Mouse (Mus musculus) gastrocnemius, postnatal 36 days (tissue): ENCODE results near the gene Naalad2. TPM values are rescaled to one million over a fixed set of nuclear protein-coding genes. Genes with fewer than 3 reads are reported as not detected.
"Not testable (repeated sequence)": the region's sequence is repeated elsewhere in the genome, so short reads cannot be mapped to it uniquely, and the experiment has no call there.

Experiments used
- DNase-seq, 2 experiments: peaks; one replicate each; pipeline ENCODE4 v3.0.0; 2022
- intact Hi-C: fragments of 180-260 bp; cut with DNase I; formaldehyde crosslinking; loops from one replicate; pipeline ENCODE4 v1.15.1; 2025
- long read RNA-seq, 2 experiments: library from polyadenylated mRNA; stranded (forward); transcript quantifications; one replicate each; pipeline ENCODE4 v2.0.0; 2021
- total RNA-seq, 2 experiments: library from RNA; stranded (reverse); gene quantifications; 2 replicates each; pipeline ENCODE4 v1.2.3; 2021

The Naalad2 gene
- total RNA-seq, result 1 to 10 TPM; 3.7 TPM
- long read RNA-seq, experiment 1, partial matches to known transcripts, result 3 of 5 reads
- long read RNA-seq, experiment 1, other reads (novel, unspliced or antisense), result 0 of 5 reads
- long read RNA-seq, experiment 2, result 0 reads

DNA sequence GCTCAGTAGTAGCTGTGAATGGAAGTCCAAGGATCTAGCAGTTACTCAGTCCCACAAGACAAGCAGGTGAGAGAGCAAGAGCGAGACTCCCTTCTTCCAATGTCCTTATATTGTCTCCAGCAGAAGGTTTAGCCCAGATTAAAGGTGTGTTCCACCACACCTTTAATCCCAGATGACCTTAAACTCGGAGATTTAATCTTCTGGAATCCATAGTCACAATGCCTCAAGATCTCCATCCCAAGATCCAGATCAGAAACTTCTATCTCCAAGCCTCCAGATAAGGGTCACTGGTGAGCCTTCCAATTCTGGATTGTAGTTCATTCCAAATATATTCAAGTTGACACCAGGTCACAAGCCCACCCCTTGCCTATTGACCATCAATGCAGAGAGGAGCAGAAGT, at the start of gene Naalad2:
Gene Naalad2 (minus strand): TSS at position 101 of the 400 bp plus-strand sequence.
- intact Hi-C loops, DNase-seq: not testable (repeated sequence)

DNA sequence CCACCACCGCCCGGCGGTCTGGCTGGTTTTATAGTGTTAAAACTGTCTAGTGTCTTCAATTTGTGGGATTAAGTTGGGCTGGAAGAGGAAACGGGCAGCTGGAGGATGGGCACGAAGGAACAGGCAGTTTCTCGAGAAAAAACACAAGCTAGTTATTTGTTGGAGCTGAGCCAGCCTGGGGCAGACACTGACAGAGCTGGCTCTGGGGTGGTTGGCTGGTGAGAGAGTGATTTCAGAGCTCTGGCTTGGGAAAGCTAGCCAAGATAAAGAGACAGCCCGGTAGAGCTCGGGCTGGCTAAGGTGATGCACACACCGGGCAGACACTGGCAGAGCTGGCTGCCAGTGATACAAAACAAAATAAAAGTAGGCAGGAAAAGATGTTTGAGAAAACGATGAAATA, 28.9 kb upstream of the Naalad2 start:
- intact Hi-C loops, result no loop called here
- no peak for DNase-seq

DNA sequence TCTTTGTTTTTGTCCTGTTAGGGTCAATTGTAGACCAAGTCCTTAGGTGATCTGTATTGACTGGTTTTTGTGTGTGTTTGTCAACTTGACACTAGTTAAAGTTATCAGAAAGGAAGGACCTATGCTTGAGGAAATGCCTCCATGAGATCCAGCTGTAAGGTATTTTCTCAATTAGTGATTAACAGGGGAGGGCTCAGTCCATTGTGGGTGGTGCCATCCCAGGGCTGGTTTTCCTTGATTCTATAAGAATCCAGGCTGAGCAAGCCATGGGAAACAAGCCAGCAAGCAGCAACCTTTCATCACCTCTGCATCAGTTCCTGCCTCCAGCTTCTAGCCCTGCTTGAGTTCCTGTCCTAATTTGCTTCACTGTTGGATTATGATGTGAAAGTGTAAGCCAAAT, 27.6 kb upstream of the Naalad2 start, which contains the start of gene Mbd3l2:
Gene Mbd3l2 (plus strand): TSS at position 301 of the 400 bp plus-strand sequence.
- intact Hi-C loops, result no loop called here
- no peak for DNase-seq

DNA sequence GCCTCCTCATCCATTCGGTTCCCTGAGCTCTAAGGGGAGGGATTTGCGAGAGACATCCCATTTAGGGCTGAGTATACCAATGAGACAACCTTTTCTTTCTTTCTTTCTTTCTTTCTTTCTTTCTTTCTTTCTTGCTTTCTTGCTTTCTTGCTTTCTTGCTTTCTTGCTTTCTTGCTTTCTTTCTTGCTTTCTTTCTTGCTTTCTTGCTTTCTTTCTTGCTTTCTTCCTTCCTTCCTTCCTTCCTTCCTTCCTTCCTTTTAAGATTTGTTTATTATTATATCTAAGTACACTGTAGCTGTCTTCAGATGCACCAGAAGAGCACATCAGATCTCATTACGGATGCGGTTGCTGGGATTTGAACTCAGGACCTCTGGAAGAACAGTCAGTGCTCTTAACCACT, 9.6 kb upstream of the Naalad2 start:
- DNase-seq, intact Hi-C loops: not testable (repeated sequence)

DNA sequence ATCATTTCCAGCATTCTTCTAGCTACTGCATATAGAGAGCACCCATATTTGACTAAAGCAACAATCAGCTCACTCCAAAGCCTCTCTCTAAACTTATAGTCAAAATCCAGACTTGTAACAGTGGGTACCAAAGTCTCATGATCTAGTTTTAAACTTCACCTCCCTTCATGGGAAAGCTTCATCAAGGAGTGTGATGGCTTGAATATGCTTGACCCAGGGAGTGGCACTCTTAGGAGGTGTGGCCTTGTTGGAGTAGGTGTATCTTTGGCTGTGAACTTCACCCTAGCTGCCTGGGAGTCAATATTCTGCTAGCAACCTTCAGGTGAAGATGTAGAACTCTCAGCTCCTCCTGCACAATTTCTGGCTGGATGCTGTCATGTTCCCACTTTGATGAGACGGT, 1.3 kb upstream of the Naalad2 start, which contains the start of gene Ubtfl1:
Gene Ubtfl1 (plus strand): TSS at position 301 of the 400 bp plus-strand sequence.
- DNase-seq, result no peak
- intact Hi-C loops, result no loop called here

DNA sequence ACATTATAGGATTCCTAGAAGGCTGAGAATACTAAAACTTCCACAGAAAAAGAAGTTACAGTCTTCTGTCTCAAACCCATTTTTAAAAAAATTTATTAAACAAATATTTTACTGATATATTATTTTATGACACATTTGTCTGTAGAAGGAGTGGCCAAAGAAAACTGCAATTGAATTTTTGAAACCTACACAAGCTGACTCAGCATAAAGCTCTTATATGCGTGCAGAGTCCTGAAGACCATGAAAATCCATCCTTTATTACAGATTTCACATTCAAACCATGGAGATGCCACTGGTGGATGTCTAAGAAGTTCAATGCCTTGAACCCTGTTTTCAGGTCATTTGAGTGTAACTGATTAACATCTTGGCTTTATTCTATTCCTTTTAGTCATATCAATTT, 3.2 kb downstream of the Naalad2 start:
- intact Hi-C loops, result no loop called here
- DNase-seq, result no peak

DNA sequence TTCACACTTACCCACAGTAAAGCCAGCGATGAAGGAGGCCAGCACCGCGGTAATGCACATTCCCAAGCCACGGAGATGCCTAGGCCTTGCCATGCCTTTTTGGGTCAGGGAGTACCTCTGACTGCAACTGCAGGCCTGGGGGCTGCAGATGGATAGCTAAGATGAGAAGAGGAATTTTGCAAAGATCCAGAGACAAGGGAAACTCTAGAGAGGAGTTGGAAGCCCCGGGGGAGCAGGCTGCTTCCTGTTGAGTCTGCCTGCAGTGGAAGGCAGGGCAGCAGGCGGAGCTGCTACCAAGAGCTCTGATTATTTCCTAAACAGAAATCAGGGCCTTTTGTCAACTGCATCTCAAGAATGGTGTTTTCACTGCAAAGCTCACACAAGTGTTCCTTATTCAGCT, 17.0 kb downstream of the Naalad2 start:
- peak in 1 of 2 experiments; percentile 16 for DNase-seq
- intact Hi-C loops, result no loop called here

DNA sequence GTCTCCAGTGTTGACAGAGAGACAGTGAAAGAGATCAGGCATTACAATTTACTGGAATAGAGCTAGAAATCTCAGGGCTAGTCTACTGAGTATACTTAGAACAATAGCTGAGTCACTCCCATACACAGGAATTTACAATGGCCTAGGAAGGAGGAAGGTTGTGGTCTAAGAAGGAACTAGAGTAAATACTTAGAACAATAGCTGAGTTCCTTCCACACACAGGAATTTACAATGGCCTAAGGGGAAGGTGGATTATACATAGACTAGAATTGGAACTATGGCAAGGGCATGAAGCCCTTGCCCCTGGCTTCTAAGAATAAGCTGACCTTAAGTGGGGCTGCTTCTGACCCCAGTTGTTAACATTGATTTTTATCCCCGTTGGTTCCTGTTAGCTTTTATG, 29.8 kb downstream of the Naalad2 start:
- DNase-seq, intact Hi-C loops: not testable (repeated sequence)

DNA sequence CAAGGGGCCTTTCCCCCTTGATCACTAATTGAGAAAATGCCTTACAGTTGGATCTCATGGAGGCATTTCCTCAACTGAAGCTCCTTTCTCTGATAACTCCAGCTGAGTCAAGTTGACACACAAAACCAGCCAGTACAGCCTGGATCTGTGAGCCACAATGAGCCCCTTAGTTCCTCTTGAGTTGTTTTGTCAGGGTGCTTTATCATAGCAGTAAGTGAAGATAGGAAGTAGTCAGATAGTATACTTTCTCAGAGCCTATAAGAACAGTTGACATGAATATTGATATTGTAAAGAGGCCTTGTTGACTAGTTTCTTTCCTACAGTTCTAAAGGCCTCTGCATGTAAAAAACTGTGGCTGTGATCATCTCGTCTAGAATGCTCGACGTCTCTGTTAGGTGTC, 82.8 kb downstream of the Naalad2 start:
- no peak for DNase-seq
- intact Hi-C loops, result no loop called here

DNA sequence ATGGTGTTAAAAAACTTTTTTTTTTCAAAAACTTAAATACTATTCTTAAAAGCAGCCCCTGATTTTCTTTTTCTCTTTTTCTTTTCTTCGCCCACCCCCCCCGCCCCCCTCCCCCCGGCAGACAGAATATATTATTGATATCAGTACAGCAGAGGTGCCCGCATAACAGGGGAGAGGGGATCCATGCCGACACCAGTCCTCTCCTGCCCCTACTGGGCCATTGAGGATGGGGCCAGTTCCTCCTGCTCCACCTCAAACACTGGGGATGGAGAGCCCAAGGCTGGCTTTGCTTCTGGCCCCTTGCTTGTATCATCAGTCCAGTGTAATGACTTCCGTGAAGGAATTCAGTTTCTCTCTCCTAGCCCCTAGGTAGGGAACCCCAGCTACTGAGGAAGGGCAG, 104.5 kb downstream of the Naalad2 start:
- DNase-seq, result no peak
- intact Hi-C loops, result no loop called here

DNA sequence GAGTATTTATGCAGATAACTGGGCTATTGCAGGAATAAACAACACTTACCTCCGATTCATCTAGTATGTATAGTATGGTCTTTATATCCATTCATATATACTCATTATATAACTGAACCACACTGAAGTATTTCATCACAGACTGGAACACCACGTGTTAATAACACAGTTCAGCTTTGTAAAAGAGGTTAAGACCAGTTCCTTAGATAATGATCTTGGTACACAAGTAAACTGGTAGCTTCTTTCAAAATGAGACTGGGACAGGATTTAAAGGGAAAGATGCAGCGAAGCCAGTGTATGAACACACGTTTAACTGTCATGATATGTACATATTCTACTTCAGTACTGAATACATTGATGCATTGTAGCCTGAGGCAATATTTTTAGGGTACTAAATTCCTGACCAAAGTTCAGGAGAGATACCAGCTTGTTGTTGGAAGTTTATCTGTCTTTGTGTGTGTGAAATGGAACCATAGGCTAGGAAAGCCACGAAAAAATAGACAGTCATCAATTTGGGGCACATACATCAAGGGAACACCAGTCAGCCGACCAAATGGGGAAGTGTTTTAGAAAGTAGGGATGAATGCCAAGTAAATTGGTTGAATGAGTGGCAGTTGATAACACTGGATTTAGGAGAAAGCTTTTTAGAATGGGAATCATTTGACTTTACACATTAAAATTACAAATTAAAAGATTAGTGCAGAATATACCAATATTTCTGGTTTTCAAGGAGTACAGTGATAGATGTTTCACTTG, 109.6 kb downstream of the Naalad2 start:
- intact Hi-C loops, result no loop called here

DNA sequence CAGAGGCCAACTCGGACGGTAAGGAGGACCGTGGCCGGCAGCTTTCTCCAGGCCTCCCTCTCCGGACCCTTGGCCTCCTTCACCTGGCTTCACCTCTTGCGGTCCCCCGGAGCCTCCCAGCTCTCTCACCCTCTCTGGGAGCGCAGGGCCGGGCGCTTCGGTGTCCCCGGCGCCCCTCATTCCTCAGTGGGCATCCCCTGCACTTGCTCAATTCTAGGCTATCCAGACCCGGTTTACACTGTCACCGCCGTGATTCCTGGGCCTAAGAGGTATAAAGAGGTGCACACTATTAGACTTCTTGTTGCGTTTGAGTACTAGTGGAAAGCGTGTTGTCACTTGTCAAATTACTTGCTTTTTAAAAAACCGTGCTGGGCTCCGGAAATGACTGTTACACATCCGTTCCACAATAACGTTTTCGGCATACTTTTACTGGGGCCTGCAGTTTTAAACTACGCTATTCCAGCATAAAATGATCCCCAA, 110.3 kb downstream of the Naalad2 start:
- intact Hi-C loops, result no loop called here
- DNase-seq, result no peak

More for the DNA sequence above, 109.6 kb downstream of the Naalad2 start:
- DNase-seq, result no peak

DNA sequence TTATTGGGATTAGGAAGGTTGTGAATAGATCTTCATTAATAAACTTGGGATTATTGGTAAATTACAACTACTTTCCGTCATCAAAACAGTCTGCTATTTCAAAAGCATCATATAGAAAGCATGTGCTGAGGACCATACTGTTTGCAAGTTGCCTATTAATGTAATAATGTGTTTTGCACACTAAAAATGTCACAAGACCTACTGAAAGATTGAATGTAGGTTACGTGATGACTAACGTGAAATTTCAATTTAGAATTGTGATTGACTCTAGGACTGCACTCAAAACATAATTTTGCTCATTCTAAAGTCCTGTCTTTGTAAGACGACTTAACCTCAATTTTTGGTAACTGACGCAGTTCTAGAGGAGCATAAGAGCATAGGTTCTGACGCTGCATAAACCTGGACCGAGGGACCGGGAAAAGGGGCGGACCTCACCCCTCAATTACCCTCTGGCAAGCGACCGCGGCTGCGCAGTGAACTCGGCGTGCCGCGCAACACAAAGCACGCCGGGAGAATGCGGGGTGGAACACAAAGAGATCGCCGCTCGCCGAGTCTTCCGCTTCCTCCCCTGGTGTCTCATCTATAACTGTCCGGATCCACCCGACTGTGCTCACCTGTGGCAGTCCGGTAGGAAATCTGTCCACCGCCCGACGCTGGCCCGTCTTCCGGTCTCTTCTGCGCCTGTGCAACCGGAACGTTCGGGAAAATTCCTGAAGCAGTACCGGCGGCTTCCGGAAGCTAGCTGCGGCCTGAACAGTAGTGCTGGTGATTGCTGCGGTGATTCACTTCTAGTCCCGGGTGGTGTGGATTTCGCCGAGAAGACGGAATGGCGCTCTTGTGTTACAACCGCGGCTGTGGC, 111.0 kb downstream of the Naalad2 start, which contains the start of gene Chordc1:
Gene Chordc1 (plus strand): TSS at position 555 of the 859 bp plus-strand sequence.
- intact Hi-C loops, result no loop called here

DNA sequence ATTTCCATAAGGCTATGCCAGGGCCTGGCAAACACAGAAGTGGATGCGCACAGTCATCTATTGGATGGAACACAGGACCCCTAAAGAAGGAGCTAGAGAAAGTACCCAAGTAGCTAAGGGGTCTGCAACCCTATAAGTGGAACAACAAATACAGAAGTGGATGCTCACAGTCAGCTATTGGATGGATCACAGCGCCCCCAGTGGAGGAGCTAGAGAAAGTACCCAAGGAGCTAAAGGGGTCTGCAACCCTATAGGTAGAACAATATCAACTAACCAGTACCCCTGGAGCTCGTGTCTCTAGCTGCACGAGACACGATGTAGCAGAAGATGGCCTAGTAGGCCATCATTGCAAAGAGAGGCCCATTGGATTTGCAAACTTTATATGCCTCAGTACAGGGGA, 124.1 kb downstream of the Naalad2 start:
- DNase-seq, intact Hi-C loops: not testable (repeated sequence)

More for the DNA sequence above, 111.0 kb downstream of the Naalad2 start, which contains the start of gene Chordc1:
- peak; percentile 91 to 92 for DNase-seq

DNA sequence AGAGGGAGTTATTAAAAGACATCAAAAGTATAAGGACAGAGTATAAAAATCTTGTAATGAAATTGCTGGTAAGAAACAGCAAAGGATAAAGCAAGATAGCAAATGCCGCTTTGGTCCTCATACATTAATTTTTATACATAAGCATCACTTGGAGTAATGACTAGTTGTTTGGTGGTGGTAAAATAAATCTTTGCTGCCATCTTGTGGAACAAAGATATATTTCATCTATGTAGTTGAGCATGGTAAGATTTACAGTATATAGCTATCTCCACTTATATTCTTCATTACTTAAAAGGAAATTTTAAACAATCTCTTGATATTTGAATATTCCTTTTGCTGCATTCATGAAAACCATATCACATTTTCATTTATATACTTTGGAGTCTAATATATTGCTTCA, 125.3 kb downstream of the Naalad2 start:
- no peak for DNase-seq
- intact Hi-C loops, result no loop called here

DNA sequence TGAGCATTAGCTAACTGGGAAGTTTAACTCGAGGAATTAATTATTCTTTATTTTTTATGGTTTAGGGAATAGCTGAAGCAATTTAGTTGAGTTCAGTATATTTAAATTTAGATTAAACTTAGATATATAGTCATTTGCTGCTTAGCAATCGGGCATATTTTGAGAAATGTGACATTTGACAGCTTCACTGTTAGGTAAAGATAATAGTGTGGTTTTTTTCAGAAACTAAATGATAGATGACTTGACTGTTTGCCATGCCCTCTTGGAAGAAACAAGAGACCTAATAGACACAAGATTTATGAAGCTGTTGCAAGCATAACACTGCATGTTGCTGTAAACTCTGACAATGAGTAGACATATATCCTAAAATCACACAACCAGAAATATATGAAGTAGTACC, 126.0 kb downstream of the Naalad2 start:
- intact Hi-C loops, result no loop called here
- no peak for DNase-seq

DNA sequence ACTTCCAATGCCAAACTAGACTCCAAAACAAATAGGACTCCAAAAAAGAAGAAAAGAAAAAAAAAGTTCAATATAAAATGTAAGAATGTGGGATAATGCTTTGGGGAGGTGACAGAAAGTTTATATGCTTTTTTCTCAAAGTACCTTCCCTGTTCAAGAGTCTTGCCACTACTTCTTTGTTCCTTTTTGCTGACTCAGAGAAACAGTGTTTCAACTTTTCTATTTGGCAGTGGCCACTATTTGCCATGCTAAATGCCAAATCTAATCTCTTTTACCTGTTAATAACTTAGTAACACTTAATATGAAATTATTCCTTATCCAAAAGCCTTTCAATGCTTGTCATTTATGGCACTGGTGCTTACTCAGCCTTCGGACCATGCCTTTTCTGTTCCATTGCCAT, 126.9 kb downstream of the Naalad2 start:
- intact Hi-C loops, result no loop called here
- DNase-seq, result no peak
